Mouse (Mus musculus): Measurements from ENCODE around the gene Zfp541.

DNA sequence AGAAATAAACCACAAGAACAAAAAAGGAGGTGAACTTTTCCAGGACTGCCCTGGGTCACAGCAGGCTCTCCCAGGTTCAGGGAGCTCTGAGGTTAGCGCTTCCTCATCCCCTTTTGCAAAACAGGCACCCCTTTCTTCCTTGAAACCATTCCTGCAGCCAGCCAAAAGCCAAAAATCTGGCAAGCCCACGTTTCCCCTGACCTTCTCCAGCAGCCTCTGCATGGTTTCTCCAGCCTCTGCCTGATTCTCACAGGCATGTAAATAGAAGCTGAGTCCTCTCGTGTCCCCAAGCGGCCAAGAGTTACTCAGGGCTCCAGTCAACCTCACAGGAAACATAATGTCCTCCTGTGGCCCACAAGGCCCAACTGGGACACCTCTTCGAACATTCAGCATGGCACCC, 46.2 kb upstream of the Zfp541 start:
- TF ChIP-seq CTCF (IDR thresholded peaks at IDR 0.05; ENCODE audit: borderline replicate concordance, insufficient read depth, low read depth, low read length) (no peak), POLR2A (IDR thresholded peaks at IDR 0.05; ENCODE audit: borderline replicate concordance, insufficient read depth, low read length) (no peak)
